Comparison of ENCODE assay signal across 19 mouse cellular contexts in the genomic region with DNA sequence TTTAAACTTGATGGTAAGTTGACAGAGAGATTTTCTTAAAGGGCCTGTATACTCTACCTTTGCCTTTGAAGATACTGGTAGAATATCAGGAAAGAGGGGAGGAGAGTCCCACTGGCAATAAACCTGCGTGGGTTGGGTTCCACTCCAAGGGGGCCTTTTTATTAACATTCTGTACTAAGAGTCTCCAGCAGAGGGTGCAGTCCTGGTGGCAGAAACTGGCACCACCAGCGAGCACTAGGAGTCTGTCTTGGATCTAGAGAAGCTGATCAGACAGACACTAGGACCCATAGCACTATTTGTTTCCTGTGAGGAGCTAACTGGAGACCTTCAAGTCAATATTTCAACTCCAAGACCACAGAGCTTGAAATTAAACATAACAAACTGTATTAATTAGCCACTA. TPM values are rescaled to one million over a fixed set of nuclear protein-coding genes. Genes with fewer than 3 reads are reported as not detected.
DNase-seq lines count a peak whose midpoint lies in the region; ATAC-seq and TF ChIP-seq lines count a peak whose summit lies in the region.
"Had no signal": no experiment of that assay in that cellular context is flagged by ENCODE, and none has a peak within 500 bp of the region (broad histone marks: within the 10 kb centered on the region; RNA-seq: fewer than 3 reads in every experiment).

No protein-coding gene starts in this region.

- 37% methylated on average over 2 of the region's 2 CpGs for WGBS in heart, postnatal 0 days
- WGBS in lung, postnatal 0 days: 33% methylated on average over 2 of the region's 2 CpGs

- H3K4me2 ChIP-seq in heart, postnatal 0 days (ENCODE audit: low read depth, low read length): no peak overlapping the region
- no peak overlapping the region for H3K4me2 ChIP-seq in lung, postnatal 0 days (replicated peaks; ENCODE audit: low read depth, low read length)
- H3K4me2 ChIP-seq: embryonic facial prominence, embryonic 15.5 days; forebrain, embryonic 13.5 days; lung, embryonic 15.5 days; neural tube, embryonic 13.5 days had no signal

- no peak overlapping the region for H3K27ac ChIP-seq in heart, postnatal 0 days (ENCODE audit: low read depth)
- H3K27ac ChIP-seq in lung, postnatal 0 days (ENCODE audit: low read length): no peak overlapping the region
- no peak overlapping the region for H3K27ac ChIP-seq in MEL (ENCODE audit: control insufficient read depth, low read depth, low read length)
- H3K27ac ChIP-seq: embryonic facial prominence, embryonic 15.5 days; forebrain, embryonic 13.5 days; lung, embryonic 15.5 days; neural tube, embryonic 13.5 days had no signal

- no peaks in the 10 kb centered on the region for H3K79me2 ChIP-seq in MEL (ENCODE audit: control insufficient read depth, insufficient read depth, low read length, poor library complexity)

- TF ChIP-seq EP300 in heart, postnatal 0 days (IDR thresholded peaks at IDR 0.05; ENCODE audit: low read depth): no peak
- no peak for TF ChIP-seq EP300 in lung, postnatal 0 days (IDR thresholded peaks at IDR 0.05)
- TF ChIP-seq EP300 in MEL (IDR thresholded peaks at IDR 0.05; ENCODE audit: low read depth in 1 of 2, low read length in 2 of 2): no peak

- no peak for TF ChIP-seq POLR2A in MEL (IDR thresholded peaks at IDR 0.05; ENCODE audit: control insufficient read depth in 1 of 2, insufficient read depth in 1 of 2, low read depth in 1 of 2, low read length in 2 of 2, poor library complexity in 1 of 2)

- no peaks in the 10 kb centered on the region for H3K27me3 ChIP-seq in heart, postnatal 0 days (ENCODE audit: control insufficient read depth, insufficient read depth, low read length)
- H3K27me3 ChIP-seq in lung, postnatal 0 days (replicated peaks; ENCODE audit: insufficient read depth, low read length): no peaks in the 10 kb centered on the region
- H3K27me3 ChIP-seq in MEL (ENCODE audit: control insufficient read depth in 1 of 2, insufficient read depth in 2 of 2, low read length in 2 of 2): no peaks in the 10 kb centered on the region
- H3K27me3 ChIP-seq: embryonic facial prominence, embryonic 15.5 days; forebrain, embryonic 13.5 days; lung, embryonic 15.5 days; neural tube, embryonic 13.5 days had no signal

- no peak for ATAC-seq in heart, postnatal 0 days (ENCODE audit: insufficient read depth, low read depth)
- ATAC-seq in lung, postnatal 0 days: no peak
- ATAC-seq in megakaryocyte progenitor cell, adult 5-6 weeks (replicated peaks; ENCODE audit: poor library complexity): no peak
- ATAC-seq: activated CD4-positive, CD25-positive, alpha-beta regulatory T cell, adult 4 months; forebrain, embryonic 13.5 days had no signal

- H3K4me3 ChIP-seq in heart, postnatal 0 days (ENCODE audit: low read depth, low read length): no peak overlapping the region
- no peak overlapping the region for H3K4me3 ChIP-seq in lung, postnatal 0 days (ENCODE audit: low read depth, low read length)
- no peak overlapping the region for H3K4me3 ChIP-seq in MEL (ENCODE audit: control insufficient read depth in 1 of 2, insufficient read depth in 1 of 2, low read depth in 2 of 2, low read length in 2 of 2)
- H3K4me3 ChIP-seq: embryonic facial prominence, embryonic 15.5 days; forebrain, embryonic 13.5 days; lung, embryonic 15.5 days; neural tube, embryonic 13.5 days had no signal

- no peaks in the 10 kb centered on the region for H3K36me3 ChIP-seq in heart, postnatal 0 days (replicated peaks; ENCODE audit: control insufficient read depth, insufficient read depth, low read length)
- no peaks in the 10 kb centered on the region for H3K36me3 ChIP-seq in lung, postnatal 0 days (ENCODE audit: insufficient read depth, low read length)
- no peaks in the 10 kb centered on the region for H3K36me3 ChIP-seq in MEL (ENCODE audit: control insufficient read depth in 1 of 2, insufficient read depth in 2 of 2, low read length in 2 of 2)
- H3K36me3 ChIP-seq: embryonic facial prominence, embryonic 15.5 days; lung, embryonic 15.5 days; neural tube, embryonic 13.5 days had no signal

- no peak overlapping the region for H3K9ac ChIP-seq in heart, postnatal 0 days (replicated peaks; ENCODE audit: low read depth, low read length)
- no peak overlapping the region for H3K9ac ChIP-seq in lung, postnatal 0 days (replicated peaks; ENCODE audit: low read depth)
- H3K9ac ChIP-seq in MEL (ENCODE audit: control insufficient read depth, low read depth, low read length, poor library complexity, severe bottlenecking): no peak overlapping the region
- H3K9ac ChIP-seq: embryonic facial prominence, embryonic 15.5 days; forebrain, embryonic 13.5 days; lung, embryonic 15.5 days; neural tube, embryonic 13.5 days had no signal

- TF ChIP-seq RAD21 in MEL (IDR thresholded peaks at IDR 0.05; ENCODE audit: low read depth, low read length): no peak

- DNase-seq in heart, postnatal 0 days (ENCODE audit: low spot score): no peak
- no peak for DNase-seq in heart, adult 9 months (ENCODE audit: low spot score in 2 of 2)
- DNase-seq in lung, postnatal 0 days (ENCODE audit: low spot score): no peak
- no peak for DNase-seq in lung, postnatal 10 days
- DNase-seq in MEL (ENCODE audit: low read depth, low spot score): no peak
- DNase-seq in urinary bladder, adult 2 months (ENCODE audit: low spot score): no peak
- DNase-seq: cerebellum, adult 11-12 months; kidney, adult 9 months; liver; thymus, adult 2 months had no signal

- no peaks in the 10 kb centered on the region for H3K4me1 ChIP-seq in heart, postnatal 0 days (ENCODE audit: control insufficient read depth, insufficient read depth)
- no peaks in the 10 kb centered on the region for H3K4me1 ChIP-seq in lung, postnatal 0 days (ENCODE audit: insufficient read depth, low read depth, low read length)
- no peaks in the 10 kb centered on the region for H3K4me1 ChIP-seq in MEL (ENCODE audit: control insufficient read depth in 1 of 2, insufficient read depth in 2 of 2, low read length in 2 of 2)
- H3K4me1 ChIP-seq: embryonic facial prominence, embryonic 15.5 days; forebrain, embryonic 13.5 days; lung, embryonic 15.5 days; neural tube, embryonic 13.5 days had no signal

- no peaks in the 10 kb centered on the region for H3K9me3 ChIP-seq in heart, postnatal 0 days (replicated peaks; ENCODE audit: control insufficient read depth, low read length)
- no peaks in the 10 kb centered on the region for H3K9me3 ChIP-seq in lung, postnatal 0 days (ENCODE audit: low read length)
- no peaks in the 10 kb centered on the region for H3K9me3 ChIP-seq in MEL (replicated peaks; ENCODE audit: insufficient read depth, low read length)
- H3K9me3 ChIP-seq: embryonic facial prominence, embryonic 15.5 days; forebrain, embryonic 13.5 days; lung, embryonic 15.5 days; neural tube, embryonic 13.5 days had no signal

- TF ChIP-seq CTCF in heart, postnatal 0 days (IDR thresholded peaks at IDR 0.05; ENCODE audit: low read depth): peak; percentile 25; the same call in 1 of the 2 replicates
- peak; percentile 16; the same call in 1 of the 2 replicates for TF ChIP-seq CTCF in lung, postnatal 0 days (IDR thresholded peaks at IDR 0.05)
- TF ChIP-seq CTCF in MEL (IDR thresholded peaks at IDR 0.05 in 2 of 3, conservative IDR thresholded peaks at IDR 0.05 in 1 of 3; ENCODE audit: control insufficient read depth in 1 of 3, insufficient read depth in 1 of 3, low read depth in 2 of 3, low read length in 3 of 3, poor library complexity in 1 of 3, severe bottlenecking in 1 of 3): peak in 2 of 3 experiments; percentile 6 to 8; a peak in 1 of 6 replicates

TF ChIP-seq in MEL, 35 proteins besides CTCF, POLR2A, EP300 and RAD21:
- TF ChIP-seq GABPA (IDR thresholded peaks at IDR 0.05; ENCODE audit: low read depth, low read length): no peak
- 0 out of 2 replicates have a peak, but pooled peaks have one; percentile 4 for TF ChIP-seq SMC3 (IDR thresholded peaks at IDR 0.05; ENCODE audit: low read depth, low read length)

RNA-seq across cellular contexts. Expression of gene Rorb, which starts 11.3 kb away (rescaled TPM):
- 2.0 TPM in 1 of 2 replicates, not detected in the other for total RNA-seq in heart, postnatal 0 days (2014; rRNA removed; ENCODE audit: low replicate concordance)
- 0.36 and 0.43 TPM in 2 replicates for polyA plus RNA-seq in heart, postnatal 0 days (2015; fragmentation: Nextera tagmentation; extraction: Ambion mirVana)
- 0.14 and 0.23 TPM in 2 replicates for polyA plus RNA-seq in lung, postnatal 0 days (2015; fragmentation: Nextera tagmentation; extraction: Ambion mirVana)
- total RNA-seq in MEL (2012; rRNA removed): not detected in 2 replicates
- polyA plus RNA-seq in MEL (2012; ENCODE audit: insufficient read depth in 1 of 2, insufficient read length in 2 of 2, low read depth in 1 of 2, low replicate concordance in 2 of 2, missing spikeins in 1 of 2): not detected
- 0.07 and 0.10 TPM in 2 replicates for polyA plus RNA-seq in urinary bladder, adult 2 months (2012; rRNA removed)
- total RNA-seq in megakaryocyte progenitor cell, adult 5-6 weeks (2015): not detected in 2 replicates
- under 0.01 TPM in 1 of 2 replicates, not detected in the other for total RNA-seq in megakaryocyte progenitor cell, adult 5-6 weeks (2017)
- total RNA-seq: granulocyte monocyte progenitor cell, adult 5-6 weeks; megakaryocyte-erythroid progenitor cell, adult 5-6 weeks; monocyte, adult 5-6 weeks had no signal
